Comparison of ENCODE assay signal across 18 mouse cellular contexts in the genomic region with DNA sequence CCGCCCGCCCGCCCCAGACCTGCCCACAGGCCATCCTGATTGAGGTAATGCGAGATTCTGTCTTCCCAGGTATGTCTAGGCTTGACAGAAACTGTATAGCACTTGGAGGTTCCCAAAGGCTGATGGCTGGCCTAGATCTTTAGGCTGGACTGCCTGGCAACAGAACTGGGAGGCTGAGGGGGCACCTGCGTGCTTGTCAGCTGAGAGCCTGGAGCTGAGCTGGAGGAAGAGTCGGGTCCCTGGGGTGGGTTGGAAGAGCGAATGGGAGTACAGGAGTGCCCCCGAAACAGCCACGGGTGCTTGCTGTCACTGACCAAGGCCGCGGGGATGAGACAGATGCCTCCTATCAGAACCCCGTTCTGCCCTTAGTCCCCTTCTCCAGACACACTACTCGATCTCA. TPM values are rescaled to one million over a fixed set of nuclear protein-coding genes. Genes with fewer than 3 reads are reported as not detected.
DNase-seq lines count a peak whose midpoint lies in the region; ATAC-seq and TF ChIP-seq lines count a peak whose summit lies in the region.
"Had no signal": no experiment of that assay in that cellular context is flagged by ENCODE, and none has a peak within 500 bp of the region (broad histone marks: within the 10 kb centered on the region; RNA-seq: fewer than 3 reads in every experiment).

No protein-coding gene starts in this region.

- no peak overlapping the region for H3K4me3 ChIP-seq in midbrain, embryonic 13.5 days (replicated peaks)
- no peak overlapping the region for H3K4me3 ChIP-seq in midbrain, postnatal 0 days (ENCODE audit: low read depth, low read length)
- no peak overlapping the region for H3K4me3 ChIP-seq in ES-E14 (ENCODE audit: insufficient read depth in 1 of 2, low read depth in 1 of 2, low read length in 2 of 2, poor library complexity in 1 of 2, severe bottlenecking in 1 of 2)
- H3K4me3 ChIP-seq in limb, embryonic 10.5 days: 0 out of 2 replicates have a peak overlapping the region, but pooled peaks have one; percentile 69

- no peaks in the 10 kb centered on the region for H3K27me3 ChIP-seq in midbrain, embryonic 13.5 days
- H3K27me3 ChIP-seq in midbrain, postnatal 0 days (ENCODE audit: insufficient read depth, low read length): no peaks in the 10 kb centered on the region
- H3K27me3 ChIP-seq in limb, embryonic 10.5 days (ENCODE audit: low read depth, poor library complexity, severe bottlenecking): no peaks in the 10 kb centered on the region
- H3K27me3 ChIP-seq: heart, embryonic 15.5 days; hindbrain, embryonic 15.5 days; intestine, embryonic 15.5 days; limb, embryonic 13.5 days; liver, embryonic 15.5 days; neural tube, embryonic 12.5 days; Patski had no signal

- no peak for TF ChIP-seq CTCF in midbrain, postnatal 0 days (IDR thresholded peaks at IDR 0.05)

- no peak overlapping the region for H3K27ac ChIP-seq in midbrain, embryonic 13.5 days
- H3K27ac ChIP-seq in midbrain, postnatal 0 days (ENCODE audit: low read depth, low read length): no peak overlapping the region
- H3K27ac ChIP-seq in ES-E14 (ENCODE audit: insufficient read depth, low read depth, low read length, poor library complexity, severe bottlenecking): no peak overlapping the region
- H3K27ac ChIP-seq in limb, embryonic 10.5 days: no peak overlapping the region
- H3K27ac ChIP-seq: heart, embryonic 15.5 days; intestine, embryonic 15.5 days; limb, embryonic 13.5 days; liver, embryonic 15.5 days; neural tube, embryonic 12.5 days had no signal

- peak; percentile 90 for DNase-seq in heart, adult 11 months
- DNase-seq in heart, adult 8-10 months (ENCODE audit: low spot score): no peak
- no peak for DNase-seq in midbrain, postnatal 0 days (ENCODE audit: low spot score)
- no peak for DNase-seq in ES-E14 (ENCODE audit: low read depth, low spot score)
- no peak for DNase-seq in limb, embryonic 10.5 days (ENCODE audit: low spot score)
- DNase-seq in adrenal gland, postnatal 10 days: no peak

- WGBS in midbrain, embryonic 13.5 days: 86% methylated on average over 13 of the region's 13 CpGs
- 80% methylated on average over 13 of the region's 13 CpGs for WGBS in midbrain, postnatal 0 days
- WGBS in limb, embryonic 10.5 days: 83% methylated on average over 13 of the region's 13 CpGs

- H3K36me3 ChIP-seq in midbrain, embryonic 13.5 days: no peaks in the 10 kb centered on the region
- H3K36me3 ChIP-seq in midbrain, postnatal 0 days (ENCODE audit: insufficient read depth, low read length): no peaks in the 10 kb centered on the region
- H3K36me3 ChIP-seq in ES-E14 (ENCODE audit: control insufficient read depth, insufficient read depth, low read length, poor library complexity, severe bottlenecking): no peaks in the 10 kb centered on the region
- no peaks in the 10 kb centered on the region for H3K36me3 ChIP-seq in limb, embryonic 10.5 days
- H3K36me3 ChIP-seq: heart, embryonic 15.5 days; hindbrain, embryonic 15.5 days; intestine, embryonic 15.5 days; limb, embryonic 13.5 days; liver, embryonic 15.5 days; neural tube, embryonic 12.5 days had no signal

- H3K4me2 ChIP-seq in midbrain, embryonic 13.5 days (replicated peaks): no peak overlapping the region
- no peak overlapping the region for H3K4me2 ChIP-seq in midbrain, postnatal 0 days (ENCODE audit: low read depth, low read length, poor library complexity, severe bottlenecking)

- H3K4me1 ChIP-seq in midbrain, embryonic 13.5 days (replicated peaks): peaks cover 8% of the 10 kb centered on the region; the same call in 1 of the 2 replicates
- H3K4me1 ChIP-seq in midbrain, postnatal 0 days (ENCODE audit: insufficient read depth, low read length): no peaks in the 10 kb centered on the region
- peaks cover 0 to 9% of the 10 kb centered on the region in 2 experiments; a peak in 2 of 4 replicates for H3K4me1 ChIP-seq in ES-E14 (ENCODE audit: control insufficient read depth in 2 of 2, insufficient read depth in 2 of 2, low read length in 2 of 2, poor library complexity in 1 of 2)
- H3K4me1 ChIP-seq in limb, embryonic 10.5 days: peaks cover 17% of the 10 kb centered on the region
- H3K4me1 ChIP-seq: limb, embryonic 13.5 days had no signal

- in situ Hi-C loops in ES-E14 (cut with MboI; ENCODE audit: low sequenced_read_pairs in 2 of 2, unreplicated experiment in 2 of 2): no loop called here

- no peaks in the 10 kb centered on the region for H3K9me3 ChIP-seq in midbrain, embryonic 13.5 days
- H3K9me3 ChIP-seq in midbrain, postnatal 0 days (ENCODE audit: low read length): no peaks in the 10 kb centered on the region
- H3K9me3 ChIP-seq in ES-E14 (ENCODE audit: control insufficient read depth, insufficient read depth, low read depth, low read length): no peaks in the 10 kb centered on the region
- no peaks in the 10 kb centered on the region for H3K9me3 ChIP-seq in limb, embryonic 10.5 days (replicated peaks)
- H3K9me3 ChIP-seq: heart, embryonic 15.5 days; hindbrain, embryonic 15.5 days; intestine, embryonic 15.5 days; limb, embryonic 13.5 days; liver, embryonic 15.5 days; neural tube, embryonic 12.5 days had no signal

- ATAC-seq in midbrain, embryonic 13.5 days: peak; percentile 25; the same call in 1 of the 2 replicates
- ATAC-seq in midbrain, postnatal 0 days (ENCODE audit: low FRiP score): no peak

- no peak overlapping the region for H3K9ac ChIP-seq in midbrain, embryonic 13.5 days (replicated peaks)
- H3K9ac ChIP-seq in midbrain, postnatal 0 days (replicated peaks; ENCODE audit: low read length, poor library complexity, severe bottlenecking): no peak overlapping the region
- H3K9ac ChIP-seq in ES-E14 (ENCODE audit: insufficient read depth, low read depth, low read length, poor library complexity, severe bottlenecking): peak overlapping the region; percentile 18; the same call in 1 of the 2 replicates
- H3K9ac ChIP-seq: forebrain, postnatal 0 days; heart, embryonic 15.5 days; hindbrain, embryonic 15.5 days; limb, embryonic 13.5 days; liver, embryonic 15.5 days had no signal

TF ChIP-seq in ES-E14, 5 proteins besides CTCF, POLR2A, EP300 and RAD21:
- no peak for TF ChIP-seq MAFK (IDR thresholded peaks at IDR 0.05; ENCODE audit: insufficient read depth, low read depth, low read length)
- no peak for TF ChIP-seq ZNF384 (IDR thresholded peaks at IDR 0.05; ENCODE audit: low read depth, low read length)
- no peak for TF ChIP-seq HCFC1 (IDR thresholded peaks at IDR 0.05; ENCODE audit: borderline replicate concordance, insufficient read depth, low read length)
- TF ChIP-seq CHD2 (IDR thresholded peaks at IDR 0.05; ENCODE audit: low read depth, low read length): no peak
- no peak for TF ChIP-seq ZC3H11A (IDR thresholded peaks at IDR 0.05; ENCODE audit: borderline replicate concordance, low read depth, low read length)

RNA-seq across cellular contexts. Expression of gene Yy1, which starts 34.1 kb away (rescaled TPM):
- total RNA-seq in heart, adult 8-10 months (2022): 10 to 100 TPM; 24.8 to 34.8 (median 28.6) TPM
- 14.7 and 17.4 TPM in 2 replicates for polyA plus RNA-seq in midbrain, embryonic 13.5 days (2015; fragmentation: Nextera tagmentation; extraction: Ambion mirVana)
- 35.4 and 38.3 TPM in 2 replicates for total RNA-seq in midbrain, postnatal 0 days (2014; rRNA removed)
- polyA plus RNA-seq in midbrain, postnatal 0 days (2015; fragmentation: Nextera tagmentation; extraction: Ambion mirVana): 7.4 and 9.2 TPM in 2 replicates
- total RNA-seq in ES-E14 (2012; rRNA removed): 40.5 and 42.2 TPM in 2 replicates
- 16.9 and 19.0 TPM in 2 replicates for polyA plus RNA-seq in limb, embryonic 10.5 days (2016; fragmentation: Nextera tagmentation; extraction: Ambion mirVana)
- 10 to 100 TPM; 59.8 to 66.4 TPM for total RNA-seq in adrenal gland, postnatal 10 days (2021)

RNA-seq across cellular contexts. Expression of gene Degs2, which starts 56.6 kb away (rescaled TPM):
- total RNA-seq in heart, adult 8-10 months (2022): under 1 TPM; 0.25 to 1.00 (median 0.56) TPM
- polyA plus RNA-seq in midbrain, embryonic 13.5 days (2015; fragmentation: Nextera tagmentation; extraction: Ambion mirVana): 3.0 and 3.8 TPM in 2 replicates
- total RNA-seq in midbrain, postnatal 0 days (2014; rRNA removed): 0.71 and 2.1 TPM in 2 replicates
- 1.1 and 1.4 TPM in 2 replicates for polyA plus RNA-seq in midbrain, postnatal 0 days (2015; fragmentation: Nextera tagmentation; extraction: Ambion mirVana)
- 0.42 and 0.49 TPM in 2 replicates for total RNA-seq in ES-E14 (2012; rRNA removed)
- polyA plus RNA-seq in limb, embryonic 10.5 days (2016; fragmentation: Nextera tagmentation; extraction: Ambion mirVana): 1.3 and 1.8 TPM in 2 replicates
- total RNA-seq in adrenal gland, postnatal 10 days (2021): not detected
- total RNA-seq: adrenal gland, adult 8-10 months; forebrain, postnatal 0 days; gastrocnemius, postnatal 4 days; heart, postnatal 4 days had no signal
